Mouse (Mus musculus): ENCODE data around the gene Mmp23.

- no peak for TF ChIP-seq CTCF (conservative IDR thresholded peaks at IDR 0.05; ENCODE audit: insufficient read depth, insufficient read length, low read depth, low read length)
- TF ChIP-seq POLR2A (IDR thresholded peaks at IDR 0.05; ENCODE audit: low read depth, low read length), result no peak
These were observed 42.4 kb upstream of the Mmp23 start for GRCm38 (mm10) chr4:155695531-155696062.
